Mouse (Mus musculus) liver, postnatal 0 days (tissue): ENCODE measurements around the gene Onecut3. TPM values are rescaled to one million over a fixed set of nuclear protein-coding genes. Genes with fewer than 3 reads are reported as not detected.

ENCODE experiments used
- ATAC-seq: fragments of 200-750 bp; cut with Nextera tagmentation; 2 replicates; pipeline ENCODE4 v1.8.0; 2017; ENCODE audit warnings: mild to moderate bottlenecking, moderate library complexity
- DNase-seq: peaks from one replicate; pipeline ENCODE4 v3.0.0-alpha.2; 2016
- H3K27ac ChIP-seq: fragments of 300-500 bp; sonication (generic); 2 replicates; pipeline ENCODE4 v1.5.1; 2014; ENCODE audit warnings: antibody characterized with exemption, moderate library complexity, mild to moderate bottlenecking, low read depth
- H3K27me3 ChIP-seq: fragments of 300-500 bp; sonication (generic); 2 replicates; pipeline ENCODE4 v1.6.1; 2014; ENCODE audit warnings: low read length, control low read depth, mixed read lengths; ENCODE audit not compliant: insufficient read depth
- H3K36me3 ChIP-seq: fragments of 300-500 bp; sonication (generic); replicated peaks from 2 replicates; pipeline ENCODE4 v1.6.1; 2014; ENCODE audit warnings: mild to moderate bottlenecking, control low read depth, low read length, moderate library complexity, mixed read lengths; ENCODE audit not compliant: insufficient read depth
- H3K4me1 ChIP-seq: fragments of 300-500 bp; sonication (generic); 2 replicates; pipeline ENCODE4 v1.6.1; 2014; ENCODE audit warnings: antibody characterized with exemption, mild to moderate bottlenecking, control low read depth; ENCODE audit not compliant: insufficient read depth
- H3K4me2 ChIP-seq: fragments of 300-500 bp; sonication (generic); 2 replicates; pipeline ENCODE4 v1.6.1; 2014; ENCODE audit warnings: low read depth, mild to moderate bottlenecking, low read length, moderate library complexity, mixed read lengths
- H3K4me3 ChIP-seq: fragments of 300-500 bp; sonication (generic); 2 replicates; pipeline ENCODE4 v1.5.1; 2014; ENCODE audit warnings: low read depth, low read length
- H3K9ac ChIP-seq: fragments of 300-500 bp; sonication (generic); replicated peaks from 2 replicates; pipeline ENCODE4 v1.6.1; 2014; ENCODE audit warnings: mild to moderate bottlenecking, moderate library complexity
- H3K9me3 ChIP-seq: fragments of 300-500 bp; sonication (generic); 2 replicates; pipeline ENCODE4 v1.6.1; 2016; ENCODE audit warnings: mild to moderate bottlenecking, control low read depth, low read length, mixed read lengths
- CTCF ChIP-seq: sonication (generic); IDR thresholded peaks from 2 replicates; pipeline ENCODE4 v1.5.1; 2016; ENCODE audit warnings: antibody characterized with exemption, low read depth
- EP300 ChIP-seq: IDR thresholded peaks from 2 replicates; pipeline ENCODE4 v1.6.1; 2016; ENCODE audit warnings: antibody characterized with exemption, low read depth, mild to moderate bottlenecking
- WGBS: fragments of 180-500 bp; shearing (Covaris S2); extraction: QIAGEN DNeasy Blood & Tissue Kit; methylation state at CpG from one replicate; pipeline ENCODE4 v1.1.7; 2014; ENCODE audit not compliant: insufficient replicate concordance; 5-methylcytosine and 5-hydroxymethylcytosine counted together
- polyA plus RNA-seq: library from polyadenylated mRNA; unstranded; fragments of >200 nt; fragmentation: Nextera tagmentation; extraction: Ambion mirVana; gene quantifications from 2 replicates; pipeline ENCODE4 v1.2.1, GENCODE M21; 2015

The Onecut3 gene
- polyA plus RNA-seq, 1 experiment from 2014 or later: not detected

DNA sequence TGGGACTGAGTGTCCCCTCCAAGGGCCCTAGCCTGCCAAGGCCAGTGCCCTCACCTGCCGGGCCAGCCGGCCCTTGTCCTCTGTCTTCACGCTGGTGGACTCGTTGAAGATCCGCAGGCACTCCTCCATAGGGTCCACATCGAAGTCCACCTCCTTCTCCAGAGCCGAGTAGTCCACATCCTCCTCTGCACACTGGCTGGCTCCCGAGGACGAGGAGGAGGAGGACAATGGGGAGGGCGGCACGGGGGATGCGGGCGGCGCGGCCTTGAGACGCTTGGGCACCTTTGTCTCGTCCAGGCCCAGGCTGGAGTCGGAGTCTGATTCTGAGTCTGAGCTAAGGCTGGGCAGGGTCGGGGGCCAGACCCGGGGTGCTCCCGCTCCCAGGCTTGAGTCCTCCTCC is 54.6 kb downstream of the Onecut3 start:
- Histone ChIP-seq H3K27ac (no peak overlapping the region), H3K4me1 (peaks cover 22% of the 10 kb centered on the region), H3K36me3 (peaks cover 66% of the 10 kb centered on the region), H3K9me3 (no peaks in the 10 kb centered on the region), H3K27me3 (no peaks in the 10 kb centered on the region), H3K4me2 (no peak overlapping the region), H3K4me3 (no peak overlapping the region), H3K9ac (no peak overlapping the region)
- TF ChIP-seq EP300 (no peak), CTCF (no peak)
- ATAC-seq: no peak
- no peak for DNase-seq
- WGBS: 87% methylated on average over 19 of the region's 21 CpGs

GRCm38 (mm10) chr10:80552364-80552763 is 57.7 kb downstream of the Onecut3 start:
- no peak overlapping the region for H3K4me3 ChIP-seq
- no peaks in the 10 kb centered on the region for H3K9me3 ChIP-seq
- no peak for TF ChIP-seq CTCF
- TF ChIP-seq EP300: no peak
- DNase-seq (no peak), ATAC-seq (no peak)
- H3K4me2 ChIP-seq: no peak overlapping the region
- 0 out of 2 replicates have a peak overlapping the region, but pooled peaks have one; percentile 78 for H3K27ac ChIP-seq
- H3K4me1 ChIP-seq: peaks cover 25% of the 10 kb centered on the region
- WGBS: 63% methylated on average over 9 of the region's 9 CpGs
- H3K9ac ChIP-seq: no peak overlapping the region
- no peaks in the 10 kb centered on the region for H3K27me3 ChIP-seq
- H3K36me3 ChIP-seq: peaks cover 38% of the 10 kb centered on the region

GRCm38 (mm10) chr10:80553575-80553974 is 58.9 kb downstream of the Onecut3 start:
- TF ChIP-seq EP300: peak; percentile 70; the same call in 1 of the 2 replicates
- no peak for TF ChIP-seq CTCF
- Histone ChIP-seq H3K36me3 (peaks cover 27% of the 10 kb centered on the region), H3K4me1 (peaks cover 36% of the 10 kb centered on the region), H3K9ac (peak overlapping the region; percentile 51; the same call in 1 of the 2 replicates), H3K27me3 (no peaks in the 10 kb centered on the region), H3K4me3 (no peak overlapping the region), H3K27ac (peak overlapping the region; percentile 78), H3K9me3 (no peaks in the 10 kb centered on the region), H3K4me2 (peak overlapping the region; percentile 67)
- 53% methylated on average over 8 of the region's 8 CpGs for WGBS
- peak; percentile 86 for ATAC-seq
- DNase-seq: peak; percentile 63

DNA sequence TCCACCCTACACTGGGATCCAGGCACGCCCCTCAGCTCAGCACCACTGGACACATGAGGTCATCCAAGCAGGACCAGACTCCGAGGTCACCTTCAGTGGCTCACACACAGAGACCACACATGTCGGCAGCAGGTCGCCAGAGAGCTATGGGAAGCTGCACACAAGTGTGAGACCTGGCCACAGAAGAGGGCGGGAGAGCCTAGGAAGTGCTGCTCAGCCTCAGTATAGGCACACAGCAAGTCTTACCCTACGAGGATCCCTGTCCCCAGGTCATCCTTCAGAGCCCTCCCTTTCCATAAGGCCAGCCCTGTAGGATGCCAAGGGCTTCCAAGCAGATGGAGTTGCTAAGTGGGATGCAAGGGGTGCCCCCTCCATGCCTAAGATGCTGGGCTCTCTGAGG is 59.4 kb downstream of the Onecut3 start:
- no peak overlapping the region for H3K4me3 ChIP-seq
- DNase-seq: no peak
- H3K27ac ChIP-seq: peak overlapping the region; percentile 78
- H3K4me2 ChIP-seq: peak overlapping the region; percentile 67
- no peaks in the 10 kb centered on the region for H3K27me3 ChIP-seq
- peaks cover 40% of the 10 kb centered on the region for H3K4me1 ChIP-seq
- H3K9ac ChIP-seq: peak overlapping the region; percentile 51; the same call in 1 of the 2 replicates
- no peak for TF ChIP-seq EP300
- no peak for TF ChIP-seq CTCF
- peak; percentile 21; the same call in 1 of the 2 replicates for ATAC-seq
- H3K9me3 ChIP-seq: no peaks in the 10 kb centered on the region
- WGBS: 61% methylated on average over 6 of the region's 6 CpGs
- H3K36me3 ChIP-seq: peaks cover 23% of the 10 kb centered on the region

DNA sequence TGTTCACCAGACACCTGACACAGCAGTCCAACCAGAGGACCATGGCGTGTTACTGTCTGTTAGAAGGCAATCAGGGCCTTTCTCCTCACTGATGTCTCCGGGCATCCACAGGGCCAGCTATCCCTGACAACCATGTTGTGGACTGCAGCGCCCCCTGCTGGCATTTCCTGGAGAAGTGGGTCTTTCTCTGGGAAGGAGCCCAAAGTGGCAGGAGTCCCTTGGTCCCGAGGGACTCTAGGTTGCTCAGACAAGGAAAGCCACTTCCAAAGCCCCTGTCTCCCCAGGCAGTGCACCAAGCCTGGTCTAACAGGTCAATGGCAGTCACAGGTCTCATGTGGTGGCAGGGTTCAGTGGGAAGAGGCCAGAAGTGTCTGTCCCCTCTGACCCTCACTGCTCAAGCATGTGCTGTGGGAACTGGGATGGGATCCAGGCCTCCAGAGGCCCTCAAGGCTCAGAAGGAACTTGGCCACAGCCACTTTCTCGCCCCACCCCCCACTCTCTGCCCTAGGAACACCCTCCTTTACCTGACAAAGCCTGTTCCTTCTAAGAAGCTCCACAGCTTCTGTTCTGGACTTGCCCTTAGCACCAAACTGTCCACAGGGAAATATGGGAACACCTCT is 62.8 kb downstream of the Onecut3 start:
- TF ChIP-seq CTCF (peak; percentile 93), EP300 (no peak)
- Histone ChIP-seq H3K4me1 (peaks cover 57% of the 10 kb centered on the region), H3K36me3 (peaks cover 5% of the 10 kb centered on the region; the same call in 1 of the 2 replicates), H3K4me2 (no peak overlapping the region), H3K9me3 (no peaks in the 10 kb centered on the region), H3K27ac (no peak overlapping the region), H3K9ac (no peak overlapping the region), H3K27me3 (no peaks in the 10 kb centered on the region), H3K4me3 (no peak overlapping the region)
- WGBS: 37% methylated on average over 5 of the region's 5 CpGs
- DNase-seq (peak; percentile 91), ATAC-seq (no peak)

- 81% methylated on average over 7 of the region's 7 CpGs for WGBS
- H3K9ac ChIP-seq: peak overlapping the region; percentile 99
Observed at GRCm38 (mm10) chr10:80559431-80559830, 64.8 kb downstream of the Onecut3 start.

More at GRCm38 (mm10) chr10:80559431-80559830, 64.8 kb downstream of the Onecut3 start:
- Histone ChIP-seq H3K9me3 (no peaks in the 10 kb centered on the region), H3K4me1 (peaks cover 40% of the 10 kb centered on the region), H3K36me3 (0 out of 2 replicates have a peak, but pooled peaks cover 2% of the 10 kb centered on the region), H3K4me3 (no peak overlapping the region), H3K27ac (0 out of 2 replicates have a peak overlapping the region, but pooled peaks have one; percentile 7), H3K4me2 (peak overlapping the region; percentile 72), H3K27me3 (no peaks in the 10 kb centered on the region)
- DNase-seq: no peak
- no peak for ATAC-seq
- TF ChIP-seq EP300: no peak
- no peak for TF ChIP-seq CTCF
